Mouse (Mus musculus): ENCODE data around the gene Tmem262. TPM values are rescaled to one million over a fixed set of nuclear protein-coding genes. Genes with fewer than 3 reads are reported as not detected.

Gene Tmem262
- total and polyA plus RNA-seq, 2 experiments from 2014 or later, result not detected

GRCm38 (mm10) chr19:6126789-6127580 is 47.2 kb downstream of the Tmem262 start:
- WGBS, result 74% methylated on average over 10 of the region's 10 CpGs

GRCm38 (mm10) chr19:6127760-6128341 is 48.0 kb downstream of the Tmem262 start, which contains the start of gene Snx15:
TSS of gene Snx15 (minus strand) at chr19:6128304.
- peak within 1 kb of the TSS; percentile 95 for H3K27ac ChIP-seq (ENCODE audit: low read depth, low read length)
- peak; percentile 96 for DNase-seq
- H3K9ac ChIP-seq, result peak within 1 kb of the TSS; percentile 68
- no peaks in the 10 kb centered on the region for H3K27me3 ChIP-seq (ENCODE audit: insufficient read depth, low read length)
- no peaks in the 10 kb centered on the region for H3K36me3 ChIP-seq (ENCODE audit: insufficient read depth)
- peak within 1 kb of the TSS; percentile 51 for H3K4me3 ChIP-seq (ENCODE audit: low read depth, low read length)
- no peaks in the 10 kb centered on the region for H3K9me3 ChIP-seq (ENCODE audit: low read length)
- WGBS, result 0% methylated on average over 32 of the region's 32 CpGs
- no peaks in the 10 kb centered on the region; the same call in 1 of the 2 replicates for H3K4me1 ChIP-seq (ENCODE audit: insufficient read depth)
- TF ChIP-seq CTCF (IDR thresholded peaks at IDR 0.05; ENCODE audit: low read depth), result no peak
- H3K4me2 ChIP-seq (ENCODE audit: low read depth), result peak within 1 kb of the TSS; percentile 65
- peak; percentile 97 for ATAC-seq

More at GRCm38 (mm10) chr19:6126789-6127580, 47.2 kb downstream of the Tmem262 start:
- H3K9me3 ChIP-seq (ENCODE audit: low read length), result no peaks in the 10 kb centered on the region
- H3K27me3 ChIP-seq (ENCODE audit: insufficient read depth, low read length), result no peaks in the 10 kb centered on the region
- H3K27ac ChIP-seq (ENCODE audit: low read depth, low read length), result no peak overlapping the region
- TF ChIP-seq CTCF (IDR thresholded peaks at IDR 0.05; ENCODE audit: low read depth), result no peak
- no peaks in the 10 kb centered on the region for H3K36me3 ChIP-seq (ENCODE audit: insufficient read depth)
- H3K9ac ChIP-seq, result no peak overlapping the region
- peak overlapping the region; percentile 65 for H3K4me2 ChIP-seq (ENCODE audit: low read depth)
- ATAC-seq (no peak), DNase-seq (no peak)
- H3K4me1 ChIP-seq (ENCODE audit: insufficient read depth), result no peaks in the 10 kb centered on the region; the same call in 1 of the 2 replicates
- H3K4me3 ChIP-seq (ENCODE audit: low read depth, low read length), result peak overlapping the region; percentile 51

Small RNA genes within 50 kb of the gene (microRNA-seq; reads per million reads assigned to microRNA genes)
- gene Mir6988, result 1.1 to 1.9 reads per million in 2 experiments

Other genes starting within 250 kb of the Tmem262 start
- gene Frmd8, start 204.8 kb upstream of the Tmem262 start, total RNA-seq (2014; rRNA removed), result 8.5 and 13.3 TPM in 2 replicates
- 9.0 and 10.3 TPM in 2 replicates for gene Frmd8, start 204.8 kb upstream of the Tmem262 start, polyA plus RNA-seq (2015; fragmentation: Nextera tagmentation; extraction: Ambion mirVana)
- gene Slc25a45, start 202.2 kb upstream of the Tmem262 start, total RNA-seq (2014; rRNA removed), result 2.2 and 2.6 TPM in 2 replicates
- gene Slc25a45, start 202.2 kb upstream of the Tmem262 start, polyA plus RNA-seq (2015; fragmentation: Nextera tagmentation; extraction: Ambion mirVana), result 2.0 and 2.9 TPM in 2 replicates
- gene Tigd3, start 185.9 kb upstream of the Tmem262 start, total RNA-seq (2014; rRNA removed), result 9.9 and 14.2 TPM in 2 replicates
- 8.6 and 10.2 TPM in 2 replicates for gene Tigd3, start 185.9 kb upstream of the Tmem262 start, polyA plus RNA-seq (2015; fragmentation: Nextera tagmentation; extraction: Ambion mirVana)
- gene Dpf2, start 167.0 kb upstream of the Tmem262 start, total RNA-seq (2014; rRNA removed), result 52.8 and 64.5 TPM in 2 replicates
- 56.8 and 60.1 TPM in 2 replicates for gene Dpf2, start 167.0 kb upstream of the Tmem262 start, polyA plus RNA-seq (2015; fragmentation: Nextera tagmentation; extraction: Ambion mirVana)
- 13.3 and 18.4 TPM in 2 replicates for gene Cdc42ep2, start 155.2 kb upstream of the Tmem262 start, total RNA-seq (2014; rRNA removed)
- 13.5 and 15.6 TPM in 2 replicates for gene Cdc42ep2, start 155.2 kb upstream of the Tmem262 start, polyA plus RNA-seq (2015; fragmentation: Nextera tagmentation; extraction: Ambion mirVana)
- gene Pola2, start 115.8 kb upstream of the Tmem262 start, total RNA-seq (2014; rRNA removed), result 12.4 and 18.1 TPM in 2 replicates
- gene Pola2, start 115.8 kb upstream of the Tmem262 start, polyA plus RNA-seq (2015; fragmentation: Nextera tagmentation; extraction: Ambion mirVana), result 13.7 and 15.3 TPM in 2 replicates
- gene Slc22a20, start 93.9 kb upstream of the Tmem262 start, total RNA-seq (2014; rRNA removed), result not detected in 2 replicates
- not detected in 2 replicates for gene Slc22a20, start 93.9 kb upstream of the Tmem262 start, polyA plus RNA-seq (2015; fragmentation: Nextera tagmentation; extraction: Ambion mirVana)
- 5.5 and 7.7 TPM in 2 replicates for gene Capn1, start 64.1 kb upstream of the Tmem262 start, total RNA-seq (2014; rRNA removed)
- 3.0 and 3.3 TPM in 2 replicates for gene Capn1, start 64.1 kb upstream of the Tmem262 start, polyA plus RNA-seq (2015; fragmentation: Nextera tagmentation; extraction: Ambion mirVana)
- 15.8 and 23.7 TPM in 2 replicates for gene Syvn1, start 33.5 kb upstream of the Tmem262 start, total RNA-seq (2014; rRNA removed)
- 24.7 and 27.7 TPM in 2 replicates for gene Syvn1, start 33.5 kb upstream of the Tmem262 start, polyA plus RNA-seq (2015; fragmentation: Nextera tagmentation; extraction: Ambion mirVana)
- gene Mrpl49, start 22.2 kb upstream of the Tmem262 start, total RNA-seq (2014; rRNA removed), result 47.1 and 50.8 TPM in 2 replicates
- 54.4 and 55.7 TPM in 2 replicates for gene Mrpl49, start 22.2 kb upstream of the Tmem262 start, polyA plus RNA-seq (2015; fragmentation: Nextera tagmentation; extraction: Ambion mirVana)
- 1,002 and 1,178 TPM in 2 replicates for gene Fau, start 22.2 kb upstream of the Tmem262 start, total RNA-seq (2014; rRNA removed)
- gene Fau, start 22.2 kb upstream of the Tmem262 start, polyA plus RNA-seq (2015; fragmentation: Nextera tagmentation; extraction: Ambion mirVana), result 610 and 775 TPM in 2 replicates
- gene Znhit2, start 18.8 kb upstream of the Tmem262 start, total RNA-seq (2014; rRNA removed), result 42.5 and 50.8 TPM in 2 replicates
- 46.1 and 47.1 TPM in 2 replicates for gene Znhit2, start 18.8 kb upstream of the Tmem262 start, polyA plus RNA-seq (2015; fragmentation: Nextera tagmentation; extraction: Ambion mirVana)
- gene Tm7sf2, start 11.7 kb upstream of the Tmem262 start, total RNA-seq (2014; rRNA removed), result 70.6 and 79.6 TPM in 2 replicates
- 37.1 and 43.3 TPM in 2 replicates for gene Tm7sf2, start 11.7 kb upstream of the Tmem262 start, polyA plus RNA-seq (2015; fragmentation: Nextera tagmentation; extraction: Ambion mirVana)
- 93.0 and 96.8 TPM in 2 replicates for gene Vps51, start 2.8 kb upstream of the Tmem262 start, total RNA-seq (2014; rRNA removed)
- gene Vps51, start 2.8 kb upstream of the Tmem262 start, polyA plus RNA-seq (2015; fragmentation: Nextera tagmentation; extraction: Ambion mirVana), result 78.6 and 93.7 TPM in 2 replicates
- 0.69 TPM in 1 of 2 replicates, not detected in the other for gene Gm28374, start 2.2 kb downstream of the Tmem262 start, total RNA-seq (2014; rRNA removed)
- gene Gm28374, start 2.2 kb downstream of the Tmem262 start, polyA plus RNA-seq (2015; fragmentation: Nextera tagmentation; extraction: Ambion mirVana), result 0.57 and 0.68 TPM in 2 replicates
- 63.4 and 63.9 TPM in 2 replicates for gene Zfpl1, start 4.9 kb downstream of the Tmem262 start, total RNA-seq (2014; rRNA removed)
- 100 and 114 TPM in 2 replicates for gene Zfpl1, start 4.9 kb downstream of the Tmem262 start, polyA plus RNA-seq (2015; fragmentation: Nextera tagmentation; extraction: Ambion mirVana)
- gene Cdca5, start 5.0 kb downstream of the Tmem262 start, total RNA-seq (2014; rRNA removed), result 2.2 and 3.0 TPM in 2 replicates
- gene Cdca5, start 5.0 kb downstream of the Tmem262 start, polyA plus RNA-seq (2015; fragmentation: Nextera tagmentation; extraction: Ambion mirVana), result 4.7 TPM in 2 replicates
- gene AC131692.1, start 14.4 kb downstream of the Tmem262 start, total RNA-seq (2014; rRNA removed), result not detected in 2 replicates
- gene AC131692.1, start 14.4 kb downstream of the Tmem262 start, polyA plus RNA-seq (2015; fragmentation: Nextera tagmentation; extraction: Ambion mirVana), result not detected in 2 replicates
- gene Naaladl1, start 25.7 kb downstream of the Tmem262 start, total RNA-seq (2014; rRNA removed), result 0.14 and 0.15 TPM in 2 replicates
- 0.39 and 0.51 TPM in 2 replicates for gene Naaladl1, start 25.7 kb downstream of the Tmem262 start, polyA plus RNA-seq (2015; fragmentation: Nextera tagmentation; extraction: Ambion mirVana)
- gene Sac3d1, start 38.6 kb downstream of the Tmem262 start, total RNA-seq (2014; rRNA removed), result 44.8 and 67.7 TPM in 2 replicates
- gene Sac3d1, start 38.6 kb downstream of the Tmem262 start, polyA plus RNA-seq (2015; fragmentation: Nextera tagmentation; extraction: Ambion mirVana), result 60.8 and 61.5 TPM in 2 replicates
- 46.1 and 57.0 TPM in 2 replicates for gene Snx15, start 48.3 kb downstream of the Tmem262 start, total RNA-seq (2014; rRNA removed)
- 58.0 and 60.5 TPM in 2 replicates for gene Snx15, start 48.3 kb downstream of the Tmem262 start, polyA plus RNA-seq (2015; fragmentation: Nextera tagmentation; extraction: Ambion mirVana)
- gene Batf2, start 61.0 kb downstream of the Tmem262 start, total RNA-seq (2014; rRNA removed), result not detected in 2 replicates
- gene Batf2, start 61.0 kb downstream of the Tmem262 start, polyA plus RNA-seq (2015; fragmentation: Nextera tagmentation; extraction: Ambion mirVana), result not detected in 2 replicates
- 60.6 and 63.8 TPM in 2 replicates for gene Arl2, start 61.5 kb downstream of the Tmem262 start, total RNA-seq (2014; rRNA removed)
- gene Arl2, start 61.5 kb downstream of the Tmem262 start, polyA plus RNA-seq (2015; fragmentation: Nextera tagmentation; extraction: Ambion mirVana), result 111 and 118 TPM in 2 replicates
- not detected in 2 replicates for gene Majin, start 104.4 kb downstream of the Tmem262 start, total RNA-seq (2014; rRNA removed)
- gene Majin, start 104.4 kb downstream of the Tmem262 start, polyA plus RNA-seq (2015; fragmentation: Nextera tagmentation; extraction: Ambion mirVana), result not detected in 2 replicates
- not detected in 2 replicates for gene Gpha2, start 146.3 kb downstream of the Tmem262 start, total RNA-seq (2014; rRNA removed)
- 0.50 TPM in 1 of 2 replicates, not detected in the other for gene Gpha2, start 146.3 kb downstream of the Tmem262 start, polyA plus RNA-seq (2015; fragmentation: Nextera tagmentation; extraction: Ambion mirVana)
- 196 and 203 TPM in 2 replicates for gene Ppp2r5b, start 155.8 kb downstream of the Tmem262 start, total RNA-seq (2014; rRNA removed)
- gene Ppp2r5b, start 155.8 kb downstream of the Tmem262 start, polyA plus RNA-seq (2015; fragmentation: Nextera tagmentation; extraction: Ambion mirVana), result 144 and 159 TPM in 2 replicates
- 21.0 and 26.7 TPM in 2 replicates for gene Atg2a, start 161.6 kb downstream of the Tmem262 start, total RNA-seq (2014; rRNA removed)
- 5.9 and 7.6 TPM in 2 replicates for gene Atg2a, start 161.6 kb downstream of the Tmem262 start, polyA plus RNA-seq (2015; fragmentation: Nextera tagmentation; extraction: Ambion mirVana)
- 91.9 and 120 TPM in 2 replicates for gene Ehd1, start 196.7 kb downstream of the Tmem262 start, total RNA-seq (2014; rRNA removed)
- gene Ehd1, start 196.7 kb downstream of the Tmem262 start, polyA plus RNA-seq (2015; fragmentation: Nextera tagmentation; extraction: Ambion mirVana), result 69.9 and 75.4 TPM in 2 replicates
- 3.1 and 4.7 TPM in 2 replicates for gene Cdc42bpg, start 226.4 kb downstream of the Tmem262 start, total RNA-seq (2014; rRNA removed)
- gene Cdc42bpg, start 226.4 kb downstream of the Tmem262 start, polyA plus RNA-seq (2015; fragmentation: Nextera tagmentation; extraction: Ambion mirVana), result 0.11 and 0.23 TPM in 2 replicates